In the genomic region with DNA sequence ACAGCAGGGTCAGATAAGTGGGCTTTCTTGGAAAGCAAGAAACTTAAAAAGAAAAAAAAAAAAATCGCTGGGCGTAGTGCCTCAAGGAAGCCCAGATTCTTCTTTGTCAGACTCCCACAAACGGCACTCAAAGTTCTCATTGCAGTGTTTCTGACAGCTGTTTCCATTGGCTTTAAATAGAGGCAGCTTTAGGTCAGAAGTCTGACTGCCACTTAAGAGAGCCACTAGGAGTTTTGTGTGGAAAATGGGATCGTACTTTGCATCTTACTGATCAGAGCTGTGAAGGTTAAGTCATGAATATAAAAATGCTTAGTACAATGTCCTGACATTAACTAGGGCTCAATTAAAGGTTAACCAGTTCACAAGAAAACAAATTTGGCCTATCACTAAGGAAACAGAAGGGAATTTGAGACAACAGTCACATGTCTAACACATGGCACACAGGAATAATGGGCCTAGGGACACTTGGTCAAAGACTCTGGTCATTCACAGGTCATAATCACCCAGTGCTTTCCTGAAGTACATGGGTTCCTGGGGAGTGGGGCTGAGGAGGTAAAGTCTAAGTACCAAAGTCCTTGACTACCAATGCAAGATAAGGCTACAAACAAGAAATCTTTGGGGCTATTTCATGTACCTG, we compare ENCODE assay signal across 8 mouse cellular contexts. TPM values are rescaled to one million over a fixed set of nuclear protein-coding genes. Genes with fewer than 3 reads are reported as not detected.
A peak's percentile ranks its signal among the peaks of the same experiment; 100 is the strongest.
DNase-seq lines count a peak whose midpoint lies in the region; ATAC-seq and TF ChIP-seq lines count a peak whose summit lies in the region.

No protein-coding gene starts in this region.

- H3K36me3 ChIP-seq in neural tube, embryonic 11.5 days (ENCODE audit: control insufficient read depth, insufficient read depth, low read length) = peaks cover 2% of the 10 kb centered on the region
- 0 out of 2 replicates have a peak, but pooled peaks cover 5% of the 10 kb centered on the region for H3K36me3 ChIP-seq in heart, postnatal 0 days (replicated peaks; ENCODE audit: control insufficient read depth, insufficient read depth, low read length)
- peaks cover 20% of the 10 kb centered on the region for H3K36me3 ChIP-seq in limb, embryonic 13.5 days

- no peak overlapping the region; the same call in 1 of the 2 replicates for H3K9ac ChIP-seq in neural tube, embryonic 11.5 days (ENCODE audit: low read length)
- no peak overlapping the region for H3K9ac ChIP-seq in heart, postnatal 0 days (replicated peaks; ENCODE audit: low read depth, low read length)
- no peak overlapping the region for H3K9ac ChIP-seq in limb, embryonic 13.5 days

- TF ChIP-seq CTCF in heart, postnatal 0 days (IDR thresholded peaks at IDR 0.05; ENCODE audit: low read depth) = no peak

- H3K27me3 ChIP-seq in neural tube, embryonic 11.5 days (ENCODE audit: control insufficient read depth, insufficient read depth, low read length) = no peaks in the 10 kb centered on the region
- no peaks in the 10 kb centered on the region for H3K27me3 ChIP-seq in heart, postnatal 0 days (ENCODE audit: control insufficient read depth, insufficient read depth, low read length)
- H3K27me3 ChIP-seq in limb, embryonic 13.5 days = no peaks in the 10 kb centered on the region

- H3K27ac ChIP-seq in neural tube, embryonic 11.5 days (ENCODE audit: low read depth, low read length) = peak overlapping the region; percentile 90
- peak overlapping the region; percentile 72 for H3K27ac ChIP-seq in heart, postnatal 0 days (ENCODE audit: low read depth)
- H3K27ac ChIP-seq in limb, embryonic 13.5 days = peak overlapping the region; percentile 55; the same call in 1 of the 2 replicates

- 0 out of 2 replicates have a peak overlapping the region, but pooled peaks have one; percentile 19 for H3K4me2 ChIP-seq in neural tube, embryonic 11.5 days (ENCODE audit: low read depth)
- no peak overlapping the region for H3K4me2 ChIP-seq in heart, postnatal 0 days (ENCODE audit: low read depth, low read length)
- no peak overlapping the region for H3K4me2 ChIP-seq in limb, embryonic 13.5 days (replicated peaks)

- no peak for DNase-seq in neural tube, embryonic 11.5 days (ENCODE audit: low spot score)
- DNase-seq in neural tube, embryonic 10.5 days (ENCODE audit: extremely low spot score, low spot score) = no peak
- DNase-seq in heart, postnatal 0 days (ENCODE audit: low spot score) = no peak
- no peak for DNase-seq in retina, postnatal 1 day
- no peak for DNase-seq in ovary, postnatal 14 days (ENCODE audit: low spot score)
- no peak for DNase-seq in right cerebral cortex, postnatal 36 days (ENCODE audit: low spot score in 2 of 2)
- no peak for DNase-seq in lung, postnatal 36 days

- no peak for TF ChIP-seq EP300 in heart, postnatal 0 days (IDR thresholded peaks at IDR 0.05; ENCODE audit: low read depth)

- H3K4me1 ChIP-seq in neural tube, embryonic 11.5 days (ENCODE audit: control insufficient read depth, insufficient read depth, low read length) = peaks cover 56% of the 10 kb centered on the region
- peaks cover 55% of the 10 kb centered on the region for H3K4me1 ChIP-seq in heart, postnatal 0 days (ENCODE audit: control insufficient read depth, insufficient read depth)
- H3K4me1 ChIP-seq in limb, embryonic 13.5 days = peaks cover 72% of the 10 kb centered on the region

- no peaks in the 10 kb centered on the region for H3K9me3 ChIP-seq in neural tube, embryonic 11.5 days (ENCODE audit: control insufficient read depth, low read length)
- H3K9me3 ChIP-seq in heart, postnatal 0 days (replicated peaks; ENCODE audit: control insufficient read depth, low read length) = no peaks in the 10 kb centered on the region
- no peaks in the 10 kb centered on the region for H3K9me3 ChIP-seq in limb, embryonic 13.5 days

- ATAC-seq in neural tube, embryonic 11.5 days (ENCODE audit: insufficient read depth, low FRiP score, low TSS enrichment) = no peak
- no peak for ATAC-seq in heart, postnatal 0 days (ENCODE audit: insufficient read depth, low read depth)
- ATAC-seq in limb, embryonic 13.5 days (ENCODE audit: low FRiP score, low read depth) = no peak

- 32% methylated on average over 4 of the region's 4 CpGs for WGBS in neural tube, embryonic 11.5 days
- WGBS in heart, postnatal 0 days = 33% methylated on average over 4 of the region's 4 CpGs
- 57% methylated on average over 4 of the region's 4 CpGs for WGBS in limb, embryonic 13.5 days

- no peak overlapping the region for H3K4me3 ChIP-seq in neural tube, embryonic 11.5 days (ENCODE audit: low read depth, low read length)
- H3K4me3 ChIP-seq in heart, postnatal 0 days (ENCODE audit: low read depth, low read length) = no peak overlapping the region
- no peak overlapping the region for H3K4me3 ChIP-seq in limb, embryonic 13.5 days

RNA-seq across cellular contexts. Expression of gene Kmt2e, which starts 19.6 kb away (rescaled TPM):
- polyA plus RNA-seq in neural tube, embryonic 11.5 days (2014; fragmentation: Nextera tagmentation; extraction: Ambion mirVana) = 102 and 105 TPM in 2 replicates
- total RNA-seq in heart, postnatal 0 days (2014; rRNA removed; ENCODE audit: low replicate concordance) = 31.4 and 34.5 TPM in 2 replicates
- polyA plus RNA-seq in heart, postnatal 0 days (2015; fragmentation: Nextera tagmentation; extraction: Ambion mirVana) = 55.0 and 55.4 TPM in 2 replicates
- polyA plus RNA-seq in limb, embryonic 13.5 days (2015; fragmentation: Nextera tagmentation; extraction: Ambion mirVana) = 121 and 123 TPM in 2 replicates
